Mouse (Mus musculus) left cerebral cortex, postnatal 10 days (tissue): ENCODE measurements around the gene Prr19. TPM values are rescaled to one million over a fixed set of nuclear protein-coding genes. Genes with fewer than 3 reads are reported as not detected.
A peak's percentile ranks its signal among the peaks of the same experiment; 100 is the strongest.
"Not testable (repeated sequence)": the region's sequence is repeated elsewhere in the genome, so short reads cannot be mapped to it uniquely, and the experiment has no call there.

Experiments
- DNase-seq, 2 experiments: peaks; one replicate each; pipeline ENCODE4 v3.0.0; 2021 to 2022; ENCODE audit warnings: low spot score in 2 of 2, mixed read lengths in 1 of 2; ENCODE audit errors: extremely low spot score in 1 of 2
- intact Hi-C: fragments of 180-260 bp; cut with DNase I; formaldehyde crosslinking; loops from one replicate; pipeline ENCODE4 v1.15.1; 2025
- total RNA-seq, 2 experiments: library from RNA; stranded (reverse); gene quantifications; 2 replicates each; pipeline ENCODE4 v1.2.3; 2021

Prr19 gene
- total RNA-seq, 2 experiments from 2014 or later = 0.28 TPM; not detected in 1

- intact Hi-C loops = no loop called here
- no peak for DNase-seq
Observed at GRCm38 (mm10) chr7:25311193-25311592, 10.0 kb downstream of the Prr19 start.

- no peak for DNase-seq
- intact Hi-C loops = no loop called here
Observed at GRCm38 (mm10) chr7:25313325-25313724, 12.1 kb downstream of the Prr19 start.

- intact Hi-C loops = loop anchor here (5.0 kb wide), 3 partner anchors 32 to 72 kb away; no protein-coding TSS in a partner anchor
- peak in 1 of 2 experiments; percentile 65 for DNase-seq
Observed at GRCm38 (mm10) chr7:25314606-25315305, 13.5 kb downstream of the Prr19 start.

- intact Hi-C loops = loop anchor here (5.0 kb wide), 3 partner anchors 33 to 73 kb away; no protein-coding TSS in a partner anchor
- DNase-seq = peak; percentile 34 to 72
Observed at GRCm38 (mm10) chr7:25315306-25316041, 14.3 kb downstream of the Prr19 start.

GRCm38 (mm10) chr7:25316532-25317445, 15.6 kb downstream of the Prr19 start, which contains the start of gene Megf8:
Gene Megf8, plus strand, starts transcription at chr7:25317164.
- intact Hi-C loops = loop anchor here (5.0 kb wide), 3 partner anchors 34 to 74 kb away; no protein-coding TSS in a partner anchor
- DNase-seq = peak; percentile 97

- DNase-seq = no peak
- intact Hi-C loops = loop anchor here (5.0 kb wide), 3 partner anchors 35 to 75 kb away; no protein-coding TSS in a partner anchor
Observed at GRCm38 (mm10) chr7:25317446-25317999, 16.3 kb downstream of the Prr19 start.

- peak in 1 of 2 experiments; percentile 34 for DNase-seq
- intact Hi-C loops = no loop called here
Observed at GRCm38 (mm10) chr7:25322058-25322484, 20.9 kb downstream of the Prr19 start.

- intact Hi-C loops = no loop called here
- no peak for DNase-seq
Observed at GRCm38 (mm10) chr7:25323219-25323618, 22.0 kb downstream of the Prr19 start.

- intact Hi-C loops, DNase-seq: not testable (repeated sequence)
Observed at GRCm38 (mm10) chr7:25325431-25325830, 24.2 kb downstream of the Prr19 start.

- intact Hi-C loops = no loop called here
- DNase-seq = no peak
Observed at GRCm38 (mm10) chr7:25326233-25326632, 25.0 kb downstream of the Prr19 start.

- intact Hi-C loops = no loop called here
- DNase-seq = peak; percentile 37 to 85
Observed at GRCm38 (mm10) chr7:25333596-25334307, 32.5 kb downstream of the Prr19 start.

- intact Hi-C loops = no loop called here
- no peak for DNase-seq
Observed at GRCm38 (mm10) chr7:25334472-25334871, 33.3 kb downstream of the Prr19 start.

GRCm38 (mm10) chr7:25339329-25339728, 38.1 kb downstream of the Prr19 start:
- no peak for DNase-seq
- intact Hi-C loops = no loop called here

- peak; percentile 42 to 53 for DNase-seq
- intact Hi-C loops = no loop called here
Observed at GRCm38 (mm10) chr7:25341000-25341784, 40.0 kb downstream of the Prr19 start.

GRCm38 (mm10) chr7:25348861-25349260, 47.6 kb downstream of the Prr19 start:
- DNase-seq = no peak
- intact Hi-C loops = no loop called here
